9 mouse cellular contexts compared by ENCODE assay signal in genomic region chr4:13098849-13099248, GRCm38 (mm10).
A peak's percentile ranks its signal among the peaks of the same experiment; 100 is the strongest.
DNase-seq lines count a peak whose midpoint lies in the region; ATAC-seq and TF ChIP-seq lines count a peak whose summit lies in the region.
"Had no signal": no experiment of that assay in that cellular context is flagged by ENCODE, and none has a peak within 500 bp of the region (broad histone marks: within the 10 kb centered on the region; RNA-seq: fewer than 3 reads in every experiment).

No protein-coding gene starts in this region.

- H3K4me2 ChIP-seq in CH12.LX (ENCODE audit: insufficient read depth, low read depth, poor library complexity, severe bottlenecking): no peak overlapping the region
- H3K4me2 ChIP-seq: limb, embryonic 13.5 days had no signal

- no peaks in the 10 kb centered on the region for H3K79me2 ChIP-seq in heart, adult 2 months (replicated peaks; ENCODE audit: control insufficient read depth, insufficient read depth, low read length)
- no peaks in the 10 kb centered on the region for H3K79me2 ChIP-seq in CH12.LX (replicated peaks; ENCODE audit: control insufficient read depth, extremely low read depth, insufficient read depth, poor library complexity, severe bottlenecking)

- H3K36me3 ChIP-seq in heart, adult 2 months (ENCODE audit: control insufficient read depth, insufficient read depth, low read length): no peaks in the 10 kb centered on the region
- H3K36me3 ChIP-seq in CH12.LX (replicated peaks in 1 of 2; ENCODE audit: control insufficient read depth in 1 of 2, insufficient read depth in 1 of 2, low read length in 1 of 2): no peaks in the 10 kb centered on the region
- H3K36me3 ChIP-seq: limb, embryonic 13.5 days had no signal

- no peak overlapping the region for H3K4me3 ChIP-seq in heart, adult 2 months
- no peak overlapping the region for H3K4me3 ChIP-seq in CH12.LX (replicated peaks in 1 of 3; ENCODE audit: low read depth in 2 of 3, low read length in 2 of 3, poor library complexity in 1 of 3)
- H3K4me3 ChIP-seq: limb, embryonic 13.5 days had no signal

- dilution Hi-C loops in CH12.LX (cut with MboI; ENCODE audit: extremely low pct_ligation_motif_present, extremely low pct_unique_long_range_greater_than_20kb, low sequenced_read_pairs): no loop called here

- TF ChIP-seq CTCF in heart, adult 2 months (IDR thresholded peaks at IDR 0.05): peak; percentile 94
- peak; percentile 12 to 40; a peak in 2 of 4 replicates for TF ChIP-seq CTCF in CH12.LX (conservative IDR thresholded peaks at IDR 0.05 in 1 of 2, IDR thresholded peaks at IDR 0.05 in 1 of 2; ENCODE audit: low read depth in 2 of 2, low read length in 2 of 2)

- no peak for TF ChIP-seq EP300 in heart, adult 2 months (IDR thresholded peaks at IDR 0.05; ENCODE audit: insufficient read depth, low read depth, low read length)
- TF ChIP-seq EP300 in CH12.LX (IDR thresholded peaks at IDR 0.05; ENCODE audit: low read length): no peak

- no peak for TF ChIP-seq POLR2A in heart, adult 2 months (IDR thresholded peaks at IDR 0.05; ENCODE audit: insufficient read depth, low read depth, low read length)
- TF ChIP-seq POLR2A in CH12.LX (IDR thresholded peaks at IDR 0.05; ENCODE audit: low read depth, low read length): no peak

- intact Hi-C loops in heart, adult 2 months (cut with DNase I): loop anchor here (1.0 to 10.0 kb wide), 2 partner anchors 679 to 1336 kb away; no protein-coding TSS in a partner anchor

- no peak overlapping the region for H3K9ac ChIP-seq in heart, adult 2 months (ENCODE audit: low read depth, low read length)
- no peak overlapping the region for H3K9ac ChIP-seq in CH12.LX (ENCODE audit: insufficient read depth, low read depth)
- H3K9ac ChIP-seq: limb, embryonic 13.5 days had no signal

- in situ Hi-C loops in CH12.LX (cut with MboI; ENCODE audit: low pct_ligation_motif_present, low pct_unique_long_range_greater_than_20kb, low sequenced_read_pairs): no loop called here

- ATAC-seq in frontal cortex, adult (ENCODE audit: low TSS enrichment): peak; percentile 96

- TF ChIP-seq RAD21 in CH12.LX (IDR thresholded peaks at IDR 0.05; ENCODE audit: low read depth, low read length): peak; percentile 36

- H3K9me3 ChIP-seq in CH12.LX (replicated peaks; ENCODE audit: low read length): peaks cover 3% of the 10 kb centered on the region
- H3K9me3 ChIP-seq: limb, embryonic 13.5 days had no signal

- 25% methylated on average over 3 of the region's 3 CpGs for WGBS in heart, adult 2 months

- no peaks in the 10 kb centered on the region; the same call in 1 of the 2 replicates for H3K4me1 ChIP-seq in heart, adult 2 months (ENCODE audit: control insufficient read depth, insufficient read depth, low read length)
- no peaks in the 10 kb centered on the region for H3K4me1 ChIP-seq in CH12.LX (ENCODE audit: control insufficient read depth in 1 of 2, insufficient read depth in 2 of 2)

- no peaks in the 10 kb centered on the region for H3K27me3 ChIP-seq in heart, adult 2 months (ENCODE audit: control insufficient read depth, insufficient read depth, low read length)
- H3K27me3 ChIP-seq in CH12.LX (replicated peaks): no peaks in the 10 kb centered on the region
- H3K27me3 ChIP-seq: limb, embryonic 13.5 days had no signal

- H3K27ac ChIP-seq in heart, adult 2 months: no peak overlapping the region
- no peak overlapping the region for H3K27ac ChIP-seq in CH12.LX (ENCODE audit: insufficient read depth, low read depth)
- H3K27ac ChIP-seq: limb, embryonic 13.5 days had no signal

- peak; percentile 47 to 71 for DNase-seq in heart, adult 2 months
- no peak for DNase-seq in heart, adult 11 months
- peak; percentile 14 for DNase-seq in CH12.LX (ENCODE audit: extremely low read depth)
- DNase-seq in c-Kit-positive CD71-positive TER-119-positive erythroid progenitor cells, embryonic 14.5 days (ENCODE audit: low spot score): peak; percentile 9
- DNase-seq in kidney, postnatal 25 days: peak; percentile 53 to 77
- DNase-seq in lung, adult 18-20 months: peak; percentile 43 to 45
- peak; percentile 16 for DNase-seq in telencephalon, adult 2 months (ENCODE audit: low read depth, low spot score)

TF ChIP-seq in CH12.LX, 34 proteins besides CTCF, POLR2A, EP300 and RAD21:
- TF ChIP-seq ZKSCAN1 (IDR thresholded peaks at IDR 0.05; ENCODE audit: borderline replicate concordance, low read depth, low read length): no peak
- no peak for TF ChIP-seq MAFK (IDR thresholded peaks at IDR 0.05; ENCODE audit: insufficient replicate concordance, low read length)
- no peak for TF ChIP-seq PAX5 (IDR thresholded peaks at IDR 0.05; ENCODE audit: low read length)
- no peak for TF ChIP-seq MXI1 (IDR thresholded peaks at IDR 0.05; ENCODE audit: low read depth, low read length)
- peak; percentile 40 for TF ChIP-seq SMC3 (IDR thresholded peaks at IDR 0.05; ENCODE audit: low read depth, low read length)
- no peak for TF ChIP-seq HCFC1 (IDR thresholded peaks at IDR 0.05; ENCODE audit: low read depth, low read length)
- no peak for TF ChIP-seq MYC (IDR thresholded peaks at IDR 0.05; ENCODE audit: low read depth, low read length)
- TF ChIP-seq ZMIZ1 (IDR thresholded peaks at IDR 0.05; ENCODE audit: low read depth, low read length): no peak
